Mouse (Mus musculus): ENCODE results near the gene Rnf222. TPM values are rescaled to one million over a fixed set of nuclear protein-coding genes. Genes with fewer than 3 reads are reported as not detected.
A peak's percentile ranks its signal among the peaks of the same experiment; 100 is the strongest.

Rnf222 gene
- total and polyA plus RNA-seq, 3 experiments: not detected

GRCm38 (mm10) chr11:68939451-68940304, 51.3 kb downstream of the Rnf222 start:
- H3K27me3 ChIP-seq (replicated peaks): no peaks in the 10 kb centered on the region

GRCm38 (mm10) chr11:68940516-68940915, 52.2 kb downstream of the Rnf222 start:
- H3K9me3 ChIP-seq (replicated peaks; ENCODE audit: low read length): no peaks in the 10 kb centered on the region
- H3K4me2 ChIP-seq (ENCODE audit: insufficient read depth, low read depth, poor library complexity, severe bottlenecking): peak overlapping the region; percentile 77
- H3K27me3 ChIP-seq (replicated peaks): no peaks in the 10 kb centered on the region
- H3K79me2 ChIP-seq (replicated peaks; ENCODE audit: control insufficient read depth, extremely low read depth, insufficient read depth, poor library complexity, severe bottlenecking): no peaks in the 10 kb centered on the region
- H3K9ac ChIP-seq (ENCODE audit: insufficient read depth, low read depth): peak overlapping the region; percentile 93
- H3K4me1 ChIP-seq (ENCODE audit: control insufficient read depth in 1 of 2, insufficient read depth in 2 of 2): peaks cover 0 to 19% of the 10 kb centered on the region in 2 experiments; a peak in 2 of 4 replicates
- H3K36me3 ChIP-seq (replicated peaks in 1 of 2; ENCODE audit: control insufficient read depth in 1 of 2, insufficient read depth in 1 of 2, low read length in 1 of 2): peaks cover 0 to 28% of the 10 kb centered on the region in 2 experiments
- no peak for DNase-seq (ENCODE audit: extremely low read depth)
- dilution Hi-C loops (cut with MboI; ENCODE audit: extremely low pct_ligation_motif_present, extremely low pct_unique_long_range_greater_than_20kb, low sequenced_read_pairs): no loop called here
- peak overlapping the region in 2 of 3 experiments; percentile 56 to 75 for H3K4me3 ChIP-seq (replicated peaks in 1 of 3; ENCODE audit: low read depth in 2 of 3, low read length in 2 of 3, poor library complexity in 1 of 3)
- no peak overlapping the region for H3K27ac ChIP-seq (ENCODE audit: insufficient read depth, low read depth)
- in situ Hi-C loops (cut with MboI; ENCODE audit: low pct_ligation_motif_present, low pct_unique_long_range_greater_than_20kb, low sequenced_read_pairs): no loop called here
- TF ChIP-seq MXI1 (IDR thresholded peaks at IDR 0.05; ENCODE audit: low read depth, low read length): no peak
- no peak for TF ChIP-seq RCOR1 (conservative IDR thresholded peaks at IDR 0.05; ENCODE audit: low read depth, low read length)
- TF ChIP-seq BHLHE40 (IDR thresholded peaks at IDR 0.05; ENCODE audit: low read depth, low read length): no peak
- no peak for TF ChIP-seq JUN (IDR thresholded peaks at IDR 0.05; ENCODE audit: insufficient read depth, low read depth, low read length)
- no peak for TF ChIP-seq POLR2A (IDR thresholded peaks at IDR 0.05; ENCODE audit: low read depth, low read length)
- no peak for TF ChIP-seq ETS1 (conservative IDR thresholded peaks at IDR 0.05; ENCODE audit: low read depth, low read length)
- no peak for TF ChIP-seq SIN3A (IDR thresholded peaks at IDR 0.05; ENCODE audit: low read length)
- TF ChIP-seq MYC (IDR thresholded peaks at IDR 0.05; ENCODE audit: low read depth, low read length): no peak
- TF ChIP-seq RAD21 (IDR thresholded peaks at IDR 0.05; ENCODE audit: low read depth, low read length): no peak
- no peak for TF ChIP-seq MAX (IDR thresholded peaks at IDR 0.05; ENCODE audit: low read length)
- no peak for TF ChIP-seq ZMIZ1 (IDR thresholded peaks at IDR 0.05; ENCODE audit: low read depth, low read length)
- no peak for TF ChIP-seq TBP (conservative IDR thresholded peaks at IDR 0.05; ENCODE audit: low read depth, low read length)
- no peak for TF ChIP-seq MEF2A (IDR thresholded peaks at IDR 0.05; ENCODE audit: borderline replicate concordance, low read depth, low read length)
- TF ChIP-seq HCFC1 (IDR thresholded peaks at IDR 0.05; ENCODE audit: low read depth, low read length): no peak
- no peak for TF ChIP-seq E2F4 (IDR thresholded peaks at IDR 0.05; ENCODE audit: insufficient replicate concordance, low read depth, low read length)
- no peak for TF ChIP-seq POLR2AphosphoS2 (IDR thresholded peaks at IDR 0.05; ENCODE audit: low read depth, low read length)

More at GRCm38 (mm10) chr11:68939451-68940304, 51.3 kb downstream of the Rnf222 start:
- H3K36me3 ChIP-seq (replicated peaks in 1 of 2; ENCODE audit: control insufficient read depth in 1 of 2, insufficient read depth in 1 of 2, low read length in 1 of 2): peaks cover 0 to 24% of the 10 kb centered on the region in 2 experiments
- peak overlapping the region; percentile 56 to 75 (median 63) for H3K4me3 ChIP-seq (replicated peaks in 1 of 3; ENCODE audit: low read depth in 2 of 3, low read length in 2 of 3, poor library complexity in 1 of 3)
- dilution Hi-C loops (cut with MboI; ENCODE audit: extremely low pct_ligation_motif_present, extremely low pct_unique_long_range_greater_than_20kb, low sequenced_read_pairs) (no loop called here), in situ Hi-C loops (cut with MboI; ENCODE audit: low pct_ligation_motif_present, low pct_unique_long_range_greater_than_20kb, low sequenced_read_pairs) (no loop called here)
- H3K9me3 ChIP-seq (replicated peaks; ENCODE audit: low read length): no peaks in the 10 kb centered on the region
- TF ChIP-seq PAX5 (IDR thresholded peaks at IDR 0.05; ENCODE audit: low read length) (no peak), CHD2 (IDR thresholded peaks at IDR 0.05; ENCODE audit: low read length) (peak; percentile 77), JUN (IDR thresholded peaks at IDR 0.05; ENCODE audit: insufficient read depth, low read depth, low read length) (no peak), USF2 (conservative IDR thresholded peaks at IDR 0.05; ENCODE audit: low read depth, low read length) (peak; percentile 70), POLR2A (IDR thresholded peaks at IDR 0.05; ENCODE audit: low read depth, low read length) (peak; percentile 93), MAZ (IDR thresholded peaks at IDR 0.05; ENCODE audit: low read depth, low read length) (0 out of 2 replicates have a peak, but pooled peaks have one; percentile 56), E2F4 (IDR thresholded peaks at IDR 0.05; ENCODE audit: insufficient replicate concordance, low read depth, low read length) (no peak), CTCF (conservative IDR thresholded peaks at IDR 0.05 in 1 of 2, IDR thresholded peaks at IDR 0.05 in 1 of 2; ENCODE audit: low read depth in 2 of 2, low read length in 2 of 2) (no peak), KAT2A (IDR thresholded peaks at IDR 0.05; ENCODE audit: insufficient replicate concordance, low read length) (0 out of 2 replicates have a peak, but pooled peaks have one; percentile 47), EP300 (IDR thresholded peaks at IDR 0.05; ENCODE audit: low read length) (0 out of 2 replicates have a peak, but pooled peaks have one; percentile 27), MAFK (IDR thresholded peaks at IDR 0.05; ENCODE audit: insufficient replicate concordance, low read length) (peak; percentile 61; the same call in 1 of the 2 replicates), IRF4 (IDR thresholded peaks at IDR 0.05; ENCODE audit: low read depth, low read length) (no peak; the same call in 1 of the 2 replicates), SMC3 (IDR thresholded peaks at IDR 0.05; ENCODE audit: low read depth, low read length) (no peak), MXI1 (IDR thresholded peaks at IDR 0.05; ENCODE audit: low read depth, low read length) (peak; percentile 78; the same call in 1 of the 2 replicates), HCFC1 (IDR thresholded peaks at IDR 0.05; ENCODE audit: low read depth, low read length) (peak; percentile 56), ETS1 (conservative IDR thresholded peaks at IDR 0.05; ENCODE audit: low read depth, low read length) (no peak; the same call in 1 of the 2 replicates), RCOR1 (conservative IDR thresholded peaks at IDR 0.05; ENCODE audit: low read depth, low read length) (0 out of 2 replicates have a peak, but pooled peaks have one; percentile 46), ELF1 (IDR thresholded peaks at IDR 0.05; ENCODE audit: low read depth, low read length) (peak; percentile 98), USF1 (IDR thresholded peaks at IDR 0.05; ENCODE audit: low read depth, low read length) (peak; percentile 74), NRF1 (IDR thresholded peaks at IDR 0.05; ENCODE audit: low read depth, low read length) (peak; percentile 34; the same call in 1 of the 2 replicates), JUND (conservative IDR thresholded peaks at IDR 0.05; ENCODE audit: low read depth, low read length) (no peak), ZKSCAN1 (IDR thresholded peaks at IDR 0.05; ENCODE audit: borderline replicate concordance, low read depth, low read length) (no peak), BHLHE40 (IDR thresholded peaks at IDR 0.05; ENCODE audit: low read depth, low read length) (peak; percentile 86), MEF2A (IDR thresholded peaks at IDR 0.05; ENCODE audit: borderline replicate concordance, low read depth, low read length) (peak; percentile 57), CHD1 (IDR thresholded peaks at IDR 0.05; ENCODE audit: low read depth, low read length) (peak; percentile 84; the same call in 1 of the 2 replicates), MAX (IDR thresholded peaks at IDR 0.05; ENCODE audit: low read length) (peak; percentile 49), ZNF384 (IDR thresholded peaks at IDR 0.05; ENCODE audit: low read depth, low read length) (no peak), TBP (conservative IDR thresholded peaks at IDR 0.05; ENCODE audit: low read depth, low read length) (peak; percentile 89), NELFE (IDR thresholded peaks at IDR 0.05; ENCODE audit: low read depth, low read length) (peak; percentile 87), TCF12 (IDR thresholded peaks at IDR 0.05; ENCODE audit: low read depth, low read length) (peak; percentile 82), POLR2AphosphoS2 (IDR thresholded peaks at IDR 0.05; ENCODE audit: low read depth, low read length) (peak; percentile 86; the same call in 1 of the 2 replicates), SIN3A (IDR thresholded peaks at IDR 0.05; ENCODE audit: low read length) (peak; percentile 90), ZMIZ1 (IDR thresholded peaks at IDR 0.05; ENCODE audit: low read depth, low read length) (peak; percentile 96), RAD21 (IDR thresholded peaks at IDR 0.05; ENCODE audit: low read depth, low read length) (no peak), GABPA (IDR thresholded peaks at IDR 0.05; ENCODE audit: insufficient replicate concordance, low read depth, low read length) (no peak), ZC3H11A (IDR thresholded peaks at IDR 0.05; ENCODE audit: low read depth, low read length) (no peak)
- H3K4me2 ChIP-seq (ENCODE audit: insufficient read depth, low read depth, poor library complexity, severe bottlenecking): peak overlapping the region; percentile 77
- H3K4me1 ChIP-seq (ENCODE audit: control insufficient read depth in 1 of 2, insufficient read depth in 2 of 2): peaks cover 0 to 22% of the 10 kb centered on the region in 2 experiments; a peak in 2 of 4 replicates
- DNase-seq (ENCODE audit: extremely low read depth): peak; percentile 95
- H3K9ac ChIP-seq (ENCODE audit: insufficient read depth, low read depth): peak overlapping the region; percentile 93
- no peak overlapping the region for H3K27ac ChIP-seq (ENCODE audit: insufficient read depth, low read depth)
- no peaks in the 10 kb centered on the region for H3K79me2 ChIP-seq (replicated peaks; ENCODE audit: control insufficient read depth, extremely low read depth, insufficient read depth, poor library complexity, severe bottlenecking)
